9 mouse cellular contexts compared by ENCODE assay signal in the genomic region with DNA sequence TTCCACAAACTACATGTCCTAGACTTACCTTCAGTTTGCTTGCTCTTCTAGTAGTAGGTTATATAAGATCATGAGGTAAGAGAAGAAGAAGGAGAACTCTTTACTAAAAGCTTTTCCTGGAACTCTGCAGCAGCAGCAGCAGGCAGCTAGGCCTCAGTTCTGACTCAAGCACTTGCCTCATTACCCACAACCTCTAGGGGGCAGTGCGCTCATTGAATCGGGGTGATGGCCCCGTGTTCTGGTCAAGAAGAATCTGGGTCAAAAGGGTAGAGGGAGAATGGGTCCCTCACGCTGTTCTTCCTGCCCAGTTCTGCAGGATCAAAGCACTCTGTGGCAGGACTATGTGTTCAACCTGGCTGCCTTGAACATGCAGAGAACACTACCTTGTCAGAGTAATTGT.
DNase-seq lines count a peak whose midpoint lies in the region; ATAC-seq and TF ChIP-seq lines count a peak whose summit lies in the region.
"Had no signal": no experiment of that assay in that cellular context is flagged by ENCODE, and none has a peak within 500 bp of the region (broad histone marks: within the 10 kb centered on the region; RNA-seq: fewer than 3 reads in every experiment).

No protein-coding gene starts in this region.

- H3K36me3 ChIP-seq in heart, postnatal 0 days (replicated peaks; ENCODE audit: control insufficient read depth, insufficient read depth, low read length) = no peaks in the 10 kb centered on the region
- no peaks in the 10 kb centered on the region for H3K36me3 ChIP-seq in MEL (ENCODE audit: control insufficient read depth in 1 of 2, insufficient read depth in 2 of 2, low read length in 2 of 2)
- H3K36me3 ChIP-seq: stomach, embryonic 15.5 days had no signal

- whole genome bisulfite sequencing in heart, postnatal 0 days = 28% methylated on average over 4 of the region's 4 CpGs

- peak; percentile 41 for TF ChIP-seq CTCF in heart, postnatal 0 days (IDR thresholded peaks at IDR 0.05; ENCODE audit: low read depth)
- TF ChIP-seq CTCF in MEL (IDR thresholded peaks at IDR 0.05 in 2 of 3, conservative IDR thresholded peaks at IDR 0.05 in 1 of 3; ENCODE audit: control insufficient read depth in 1 of 3, insufficient read depth in 1 of 3, low read depth in 2 of 3, low read length in 3 of 3, poor library complexity in 1 of 3, severe bottlenecking in 1 of 3) = peak; percentile 28 to 56 (median 47)

- ATAC-seq in heart, postnatal 0 days (ENCODE audit: insufficient read depth, low read depth) = no peak

- peak; percentile 15 for TF ChIP-seq RAD21 in MEL (IDR thresholded peaks at IDR 0.05; ENCODE audit: low read depth, low read length)

- no peaks in the 10 kb centered on the region for H3K79me2 ChIP-seq in MEL (ENCODE audit: control insufficient read depth, insufficient read depth, low read length, poor library complexity)

- H3K4me3 ChIP-seq in heart, postnatal 0 days (ENCODE audit: low read depth, low read length) = no peak overlapping the region
- H3K4me3 ChIP-seq in MEL (ENCODE audit: control insufficient read depth in 1 of 2, insufficient read depth in 1 of 2, low read depth in 2 of 2, low read length in 2 of 2) = no peak overlapping the region
- H3K4me3 ChIP-seq: stomach, embryonic 15.5 days had no signal

- no peak for DNase-seq in heart, postnatal 0 days (ENCODE audit: low spot score)
- DNase-seq in heart, adult 11 months = no peak
- DNase-seq in 3134 (ENCODE audit: extremely low read depth, insufficient read length, low spot score) (peak; percentile 28), MEL (ENCODE audit: low read depth, low spot score) (peak; percentile 17)
- peak; percentile 49 for DNase-seq in embryo, embryonic 10.5 days (ENCODE audit: low spot score)
- no peak for DNase-seq in urinary bladder, adult 2 months (ENCODE audit: low spot score)
- no peak for DNase-seq in ovary, postnatal 14 days (ENCODE audit: low spot score)
- no peak for DNase-seq in layer of hippocampus, postnatal 36 days

- H3K4me1 ChIP-seq in heart, postnatal 0 days (ENCODE audit: control insufficient read depth, insufficient read depth) = no peaks in the 10 kb centered on the region
- H3K4me1 ChIP-seq in MEL (ENCODE audit: control insufficient read depth in 1 of 2, insufficient read depth in 2 of 2, low read length in 2 of 2) = no peaks in the 10 kb centered on the region

- H3K9me3 ChIP-seq in heart, postnatal 0 days (replicated peaks; ENCODE audit: control insufficient read depth, low read length) = no peaks in the 10 kb centered on the region
- no peaks in the 10 kb centered on the region for H3K9me3 ChIP-seq in MEL (replicated peaks; ENCODE audit: insufficient read depth, low read length)
- H3K9me3 ChIP-seq: stomach, embryonic 15.5 days had no signal

- H3K4me2 ChIP-seq in heart, postnatal 0 days (ENCODE audit: low read depth, low read length) = no peak overlapping the region
- H3K4me2 ChIP-seq: stomach, embryonic 15.5 days had no signal

- TF ChIP-seq POLR2A in MEL (IDR thresholded peaks at IDR 0.05; ENCODE audit: control insufficient read depth in 1 of 2, insufficient read depth in 1 of 2, low read depth in 1 of 2, low read length in 2 of 2, poor library complexity in 1 of 2) = no peak

- no peak overlapping the region for H3K9ac ChIP-seq in heart, postnatal 0 days (replicated peaks; ENCODE audit: low read depth, low read length)
- H3K9ac ChIP-seq in MEL (ENCODE audit: control insufficient read depth, low read depth, low read length, poor library complexity, severe bottlenecking) = no peak overlapping the region
- H3K9ac ChIP-seq: stomach, embryonic 15.5 days had no signal

- H3K27ac ChIP-seq in heart, postnatal 0 days (ENCODE audit: low read depth) = no peak overlapping the region
- H3K27ac ChIP-seq in MEL (ENCODE audit: control insufficient read depth, low read depth, low read length) = no peak overlapping the region
- H3K27ac ChIP-seq: stomach, embryonic 15.5 days had no signal

- no peaks in the 10 kb centered on the region for H3K27me3 ChIP-seq in heart, postnatal 0 days (ENCODE audit: control insufficient read depth, insufficient read depth, low read length)
- no peaks in the 10 kb centered on the region for H3K27me3 ChIP-seq in MEL (ENCODE audit: control insufficient read depth in 1 of 2, insufficient read depth in 2 of 2, low read length in 2 of 2)
- H3K27me3 ChIP-seq: stomach, embryonic 15.5 days had no signal

- TF ChIP-seq EP300 in heart, postnatal 0 days (IDR thresholded peaks at IDR 0.05; ENCODE audit: low read depth) = no peak
- no peak for TF ChIP-seq EP300 in MEL (IDR thresholded peaks at IDR 0.05; ENCODE audit: low read depth in 1 of 2, low read length in 2 of 2)

TF ChIP-seq in MEL, 35 proteins besides CTCF, POLR2A, EP300 and RAD21:
- TF ChIP-seq POLR2AphosphoS5 (IDR thresholded peaks at IDR 0.05; ENCODE audit: borderline replicate concordance, low read depth, low read length) = no peak
- no peak for TF ChIP-seq RCOR1 (IDR thresholded peaks at IDR 0.05; ENCODE audit: low read depth, low read length)
- no peak for TF ChIP-seq MAZ (IDR thresholded peaks at IDR 0.05; ENCODE audit: low read depth, low read length)
- no peak for TF ChIP-seq POLR2AphosphoS2 (IDR thresholded peaks at IDR 0.05; ENCODE audit: low read length)
- TF ChIP-seq NRF1 (IDR thresholded peaks at IDR 0.05; ENCODE audit: insufficient read depth, low read depth, low read length, poor library complexity, severe bottlenecking) = no peak
- no peak for TF ChIP-seq ZMIZ1 (IDR thresholded peaks at IDR 0.05; ENCODE audit: low read depth, low read length)
- TF ChIP-seq USF1 (IDR thresholded peaks at IDR 0.05; ENCODE audit: low read depth, low read length) = no peak
- TF ChIP-seq BHLHE40 (IDR thresholded peaks at IDR 0.05; ENCODE audit: borderline replicate concordance, low read depth, low read length) = no peak
- TF ChIP-seq MYC (IDR thresholded peaks at IDR 0.05; ENCODE audit: low read depth, low read length) = no peak

Comparison
In these comparisons a context has a peak if more than half of its experiments do, and no peak if none do; other contexts are left out.
1. DNase-seq: peak in 3134 (single experiment), MEL (single experiment) and embryo, embryonic 10.5 days (single experiment); none in heart, postnatal 0 days (single experiment), heart, adult 11 months (single experiment), urinary bladder, adult 2 months (single experiment), ovary, postnatal 14 days (single experiment) and layer of hippocampus, postnatal 36 days (0 of 2).